Mouse (Mus musculus) lung, postnatal 0 days (tissue): ENCODE measurements around the gene Gm9821. TPM values are rescaled to one million over a fixed set of nuclear protein-coding genes. Genes with fewer than 3 reads are reported as not detected.

ENCODE experiments used
- ATAC-seq: fragments of 200-750 bp; cut with Nextera tagmentation; 2 replicates; pipeline ENCODE4 v1.8.0; 2017; ENCODE audit warnings: moderate library complexity
- DNase-seq: peaks from one replicate; pipeline ENCODE4 v3.0.0-alpha.2; 2016; ENCODE audit warnings: low spot score
- H3K27ac ChIP-seq: fragments of 300-500 bp; sonication (generic); 2 replicates; pipeline ENCODE4 v1.5.1; 2014; ENCODE audit warnings: antibody characterized with exemption, mild to moderate bottlenecking, low read length, mixed read lengths
- H3K27me3 ChIP-seq: fragments of 300-500 bp; sonication (generic); replicated peaks from 2 replicates; pipeline ENCODE4 v1.6.1; 2014; ENCODE audit warnings: low read length, mixed read lengths; ENCODE audit not compliant: insufficient read depth
- H3K36me3 ChIP-seq: fragments of 300-500 bp; sonication (generic); 2 replicates; pipeline ENCODE4 v1.6.1; 2014; ENCODE audit warnings: low read length, mixed read lengths; ENCODE audit not compliant: insufficient read depth
- H3K4me1 ChIP-seq: fragments of 300-500 bp; sonication (generic); 2 replicates; pipeline ENCODE4 v1.6.1; 2014; ENCODE audit warnings: antibody characterized with exemption, low read depth, low read length, mixed read lengths; ENCODE audit not compliant: insufficient read depth
- H3K4me2 ChIP-seq: fragments of 300-500 bp; sonication (generic); replicated peaks from 2 replicates; pipeline ENCODE4 v1.6.1; 2014; ENCODE audit warnings: low read depth, mild to moderate bottlenecking, low read length, moderate library complexity, mixed read lengths
- H3K4me3 ChIP-seq: fragments of 300-500 bp; sonication (generic); 2 replicates; pipeline ENCODE4 v1.5.1; 2014; ENCODE audit warnings: low read depth, low read length
- H3K9ac ChIP-seq: fragments of 300-500 bp; sonication (generic); replicated peaks from 2 replicates; pipeline ENCODE4 v1.6.1; 2014; ENCODE audit warnings: low read depth, mild to moderate bottlenecking
- H3K9me3 ChIP-seq: fragments of 300-500 bp; sonication (generic); 2 replicates; pipeline ENCODE4 v1.6.1; 2016; ENCODE audit warnings: low read length, mixed read lengths
- CTCF ChIP-seq: IDR thresholded peaks from 2 replicates; pipeline ENCODE4 v1.5.1; 2016; ENCODE audit warnings: antibody characterized with exemption, mild to moderate bottlenecking
- EP300 ChIP-seq: IDR thresholded peaks from 2 replicates; pipeline ENCODE4 v1.6.1; 2016; ENCODE audit warnings: antibody characterized with exemption, mild to moderate bottlenecking, control low read depth
- WGBS: fragments of 180-500 bp; shearing (Covaris S2); extraction: QIAGEN DNeasy Blood & Tissue Kit; methylation state at CpG from one replicate; pipeline ENCODE4 v1.1.7; 2014; 5-methylcytosine and 5-hydroxymethylcytosine counted together
- polyA plus RNA-seq: library from polyadenylated mRNA; unstranded; fragments of >200 nt; fragmentation: Nextera tagmentation; extraction: Ambion mirVana; gene quantifications from 2 replicates; pipeline ENCODE4 v1.2.1, GENCODE M21; 2015

Gene Gm9821
- polyA plus RNA-seq, 1 experiment from 2014 or later: 0.14 TPM

DNA sequence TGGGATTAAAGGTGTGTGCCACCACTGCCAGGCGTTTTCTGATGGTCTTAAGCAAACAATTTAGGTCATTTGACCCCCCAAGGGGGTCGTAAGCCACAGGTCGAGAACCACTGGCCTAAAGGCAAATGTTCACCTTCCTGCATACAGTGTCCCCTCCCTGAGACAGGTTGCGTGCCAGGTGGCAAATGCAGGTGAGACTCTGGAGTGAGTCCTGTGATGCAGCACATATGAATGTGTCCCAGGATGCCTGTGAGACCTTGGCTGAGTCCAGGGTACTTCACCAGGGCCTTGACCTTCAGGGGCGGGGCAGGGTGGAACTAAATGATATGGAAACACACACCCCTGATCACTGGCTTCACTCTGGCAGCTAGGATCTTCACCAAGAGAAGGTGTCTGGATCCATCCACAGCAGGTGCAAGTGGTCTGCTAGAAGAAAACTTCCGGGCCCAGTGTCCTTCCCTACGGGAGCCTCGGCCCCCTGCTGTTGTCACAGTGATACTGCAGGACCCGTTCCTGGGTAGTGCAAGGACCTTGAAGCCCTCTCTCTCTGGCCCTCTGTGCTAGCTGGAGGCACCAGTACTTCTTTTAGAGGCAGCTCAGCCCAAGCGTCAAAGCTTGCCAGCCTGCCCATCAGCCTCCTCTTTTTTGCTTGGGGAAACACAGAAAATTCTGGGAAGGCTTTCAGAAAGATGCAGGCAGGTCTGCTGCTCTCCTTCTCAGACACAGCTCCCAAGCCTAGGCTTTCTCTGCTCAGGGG, 13.4 kb downstream of the Gm9821 start:
- WGBS: 42% methylated on average over 10 of the region's 10 CpGs
- no peak overlapping the region for H3K27ac ChIP-seq
- no peak overlapping the region for H3K4me2 ChIP-seq
- ATAC-seq (no peak), DNase-seq (peak; percentile 72)
- H3K9ac ChIP-seq: no peak overlapping the region
- no peaks in the 10 kb centered on the region for H3K9me3 ChIP-seq
- H3K4me1 ChIP-seq: peaks cover 27% of the 10 kb centered on the region
- no peak overlapping the region for H3K4me3 ChIP-seq
- no peaks in the 10 kb centered on the region for H3K36me3 ChIP-seq
- TF ChIP-seq CTCF (peak; percentile 87), EP300 (no peak)
- H3K27me3 ChIP-seq: no peaks in the 10 kb centered on the region

DNA sequence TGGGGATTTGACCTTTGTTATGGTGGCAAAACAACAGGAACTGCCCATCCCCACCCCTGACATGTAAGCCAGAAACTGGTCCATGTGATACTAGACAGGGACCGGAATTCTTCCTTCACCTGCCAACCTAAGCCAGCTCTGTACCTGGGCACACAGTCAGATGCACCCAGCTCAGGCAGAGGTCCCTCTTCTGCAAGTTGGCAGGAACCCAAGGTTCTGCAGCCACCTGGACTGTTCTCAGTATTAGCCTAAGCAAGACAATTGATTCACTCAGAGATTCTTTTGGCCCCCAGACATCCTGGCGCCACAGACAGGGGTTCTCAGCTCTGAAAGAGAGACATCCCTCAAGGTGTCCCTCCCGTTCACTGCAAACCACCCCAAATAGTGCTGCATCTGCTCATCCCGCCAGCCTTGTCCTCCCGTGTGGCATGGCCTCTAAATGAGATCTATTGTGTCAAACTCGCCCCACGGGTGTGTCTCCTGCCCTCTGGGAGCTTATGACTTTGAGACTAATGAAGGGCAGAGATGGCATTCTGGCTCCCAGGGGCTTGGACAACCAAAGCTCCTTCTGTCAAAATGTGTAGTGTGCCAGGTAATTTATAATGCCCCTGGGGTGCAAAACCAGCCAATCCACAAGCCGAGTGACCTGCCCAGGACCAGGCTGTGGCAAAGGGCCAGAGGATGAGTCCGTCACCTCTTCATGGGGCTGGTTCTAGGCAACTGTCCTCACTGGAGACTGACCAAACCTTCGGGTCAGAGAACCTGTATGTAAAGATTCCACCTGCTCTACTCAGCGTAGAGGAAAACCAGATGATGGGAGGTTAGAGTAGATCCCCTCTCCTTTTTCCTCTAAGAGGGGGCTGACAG, 14.3 kb downstream of the Gm9821 start:
- 71% methylated on average over 11 of the region's 11 CpGs for WGBS
- ATAC-seq (no peak), DNase-seq (no peak)
- H3K27me3 ChIP-seq: no peaks in the 10 kb centered on the region
- H3K9ac ChIP-seq: no peak overlapping the region
- no peak overlapping the region for H3K4me2 ChIP-seq
- H3K36me3 ChIP-seq: no peaks in the 10 kb centered on the region
- TF ChIP-seq CTCF (no peak), EP300 (no peak)
- no peak overlapping the region for H3K27ac ChIP-seq
- H3K4me3 ChIP-seq: no peak overlapping the region
- H3K4me1 ChIP-seq: peaks cover 27% of the 10 kb centered on the region
- no peaks in the 10 kb centered on the region for H3K9me3 ChIP-seq

DNA sequence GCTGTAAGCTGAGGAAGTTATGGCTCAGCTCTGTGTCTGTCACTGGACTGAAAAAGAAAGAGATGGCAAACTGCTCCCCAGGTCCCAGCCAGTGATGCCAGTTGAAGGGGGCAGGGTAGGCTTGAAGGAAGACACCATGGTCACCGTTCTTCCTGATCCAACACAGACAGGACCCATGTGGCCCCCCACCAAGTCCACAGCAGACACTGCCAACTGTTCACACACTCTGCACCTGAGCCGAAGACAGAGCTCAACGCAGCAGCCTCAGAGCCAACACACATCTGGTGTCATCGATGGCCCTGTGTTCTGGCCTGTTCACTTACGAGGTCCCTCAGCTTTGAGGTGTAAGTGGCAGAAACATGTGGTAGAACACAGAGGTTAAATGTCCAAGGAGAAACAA, 15.0 kb downstream of the Gm9821 start:
- Histone ChIP-seq H3K27me3 (no peaks in the 10 kb centered on the region), H3K4me3 (no peak overlapping the region)
- TF ChIP-seq EP300 (no peak), CTCF (no peak)

DNA sequence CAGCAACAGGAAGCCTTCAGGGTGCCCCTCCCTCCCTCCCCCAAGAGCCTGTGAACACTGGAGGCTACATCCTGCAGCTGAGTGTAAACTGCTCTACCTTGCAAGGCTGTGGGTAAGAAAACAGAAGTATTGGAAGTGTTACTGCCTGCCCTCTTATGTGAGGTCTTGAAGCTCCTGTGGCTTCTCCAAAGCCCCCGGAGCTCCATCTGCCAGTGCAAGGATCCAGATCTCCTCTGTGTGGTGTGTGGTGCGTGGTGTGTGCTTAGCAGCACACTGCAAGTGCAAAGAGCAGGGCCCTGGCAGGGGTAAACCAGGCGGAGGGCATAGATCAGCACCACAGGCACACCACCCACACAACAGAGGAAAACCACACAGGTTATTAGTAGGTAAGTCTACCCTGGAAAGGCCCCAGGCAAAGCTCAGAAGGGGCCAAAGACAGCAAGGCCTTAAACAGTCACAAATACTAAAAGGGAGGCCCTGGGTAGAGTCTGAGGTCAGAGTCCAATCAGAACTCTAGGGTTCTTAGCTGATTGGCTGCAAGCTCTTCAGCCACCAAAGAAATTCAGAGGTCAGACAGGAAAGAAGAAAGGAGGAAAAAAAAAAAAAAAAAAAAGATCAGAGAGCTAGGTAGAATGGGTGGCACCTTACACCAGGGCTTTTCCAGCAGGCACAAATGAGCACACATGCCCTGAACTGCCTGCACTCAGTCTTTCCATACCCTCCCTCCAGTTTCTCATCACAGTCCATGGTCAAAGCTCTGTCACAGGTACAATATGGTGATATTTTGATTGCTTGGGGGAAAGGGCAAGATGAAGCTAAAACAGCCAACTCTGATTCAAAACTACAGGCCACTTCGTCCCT, 16.6 kb downstream of the Gm9821 start:
- Histone ChIP-seq H3K4me1 (peaks cover 10% of the 10 kb centered on the region), H3K9me3 (no peaks in the 10 kb centered on the region), H3K27ac (peak overlapping the region; percentile 64), H3K4me2 (peak overlapping the region; percentile 80), H3K9ac (no peak overlapping the region; the same call in 1 of the 2 replicates), H3K4me3 (peak overlapping the region; percentile 80), H3K27me3 (no peaks in the 10 kb centered on the region), H3K36me3 (no peaks in the 10 kb centered on the region)
- TF ChIP-seq CTCF (no peak), EP300 (no peak)
- WGBS: 43% methylated on average over 4 of the region's 4 CpGs
- no peak for ATAC-seq
- DNase-seq: peak; percentile 43

More for the DNA sequence above, 15.0 kb downstream of the Gm9821 start:
- no peaks in the 10 kb centered on the region for H3K36me3 ChIP-seq
- ATAC-seq: no peak
- no peak overlapping the region for H3K9ac ChIP-seq
- H3K9me3 ChIP-seq: no peaks in the 10 kb centered on the region
- DNase-seq: no peak
- H3K4me1 ChIP-seq: peaks cover 21% of the 10 kb centered on the region
- H3K27ac ChIP-seq: no peak overlapping the region
- WGBS: 85% methylated on average over 5 of the region's 5 CpGs
- no peak overlapping the region for H3K4me2 ChIP-seq

DNA sequence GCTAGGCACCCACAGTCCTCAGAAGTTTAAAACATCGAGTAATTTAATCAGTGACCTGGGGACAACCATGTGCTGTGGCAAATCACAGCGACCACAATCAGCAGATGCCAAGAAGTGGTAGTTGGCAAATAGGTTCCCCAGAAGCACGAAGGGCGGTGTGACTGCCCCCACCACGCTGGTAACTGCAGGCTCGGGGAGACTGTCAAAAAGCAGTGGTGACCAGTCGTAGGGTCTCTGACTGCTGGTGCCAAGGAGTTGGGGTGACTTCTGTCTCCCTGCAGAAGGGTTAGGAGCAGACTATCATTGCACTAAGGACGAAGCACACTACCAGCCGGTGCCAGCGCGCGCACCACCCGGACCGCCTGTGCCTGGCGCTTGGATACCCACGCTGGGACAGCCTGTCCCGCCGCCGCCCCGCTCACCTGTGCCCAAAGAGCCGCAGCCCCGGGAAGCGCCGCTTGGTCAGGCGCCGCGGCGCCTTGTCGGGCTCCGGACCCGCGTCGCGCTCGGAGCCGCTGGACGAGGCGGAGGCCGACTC, 17.4 kb downstream of the Gm9821 start:
- Histone ChIP-seq H3K27ac (peak overlapping the region; percentile 91), H3K4me3 (peak overlapping the region; percentile 80), H3K4me2 (peak overlapping the region; percentile 80), H3K4me1 (peaks cover 9% of the 10 kb centered on the region), H3K27me3 (no peaks in the 10 kb centered on the region), H3K9me3 (no peaks in the 10 kb centered on the region), H3K9ac (peak overlapping the region; percentile 66), H3K36me3 (no peaks in the 10 kb centered on the region)
- ATAC-seq: peak; percentile 19
- DNase-seq: no peak
- no peak for TF ChIP-seq EP300
- no peak for TF ChIP-seq CTCF
- 0% methylated on average over 30 of the region's 39 CpGs for WGBS
